Mouse (Mus musculus) ES-E14 (cell line): ENCODE results near the gene Mex3a.

ENCODE experiments used
- CHD2 ChIP-seq: IDR thresholded peaks from 2 replicates; pipeline ENCODE4 v1.6.1; 2014; ENCODE audit warnings: mild to moderate bottlenecking, low read depth, low read length, inconsistent platforms
- ZC3H11A ChIP-seq: IDR thresholded peaks from 2 replicates; pipeline ENCODE4 v1.6.1; 2012; ENCODE audit warnings: low read depth, mild to moderate bottlenecking, inconsistent platforms, low read length, borderline replicate concordance
- ZNF384 ChIP-seq: IDR thresholded peaks from 2 replicates; pipeline ENCODE4 v1.6.1; 2012; ENCODE audit warnings: low read depth, low read length, inconsistent platforms

- TF ChIP-seq CHD2 (no peak), ZC3H11A (no peak), ZNF384 (no peak)
Observed at GRCm38 (mm10) chr3:88494836-88495628, 37.2 kb upstream of the Mex3a start.
